Mouse (Mus musculus): ENCODE measurements around the gene Rbpms2. TPM values are rescaled to one million over a fixed set of nuclear protein-coding genes. Genes with fewer than 3 reads are reported as not detected.

The Rbpms2 gene
- total RNA-seq, 1 experiment: 44.7 TPM

DNA sequence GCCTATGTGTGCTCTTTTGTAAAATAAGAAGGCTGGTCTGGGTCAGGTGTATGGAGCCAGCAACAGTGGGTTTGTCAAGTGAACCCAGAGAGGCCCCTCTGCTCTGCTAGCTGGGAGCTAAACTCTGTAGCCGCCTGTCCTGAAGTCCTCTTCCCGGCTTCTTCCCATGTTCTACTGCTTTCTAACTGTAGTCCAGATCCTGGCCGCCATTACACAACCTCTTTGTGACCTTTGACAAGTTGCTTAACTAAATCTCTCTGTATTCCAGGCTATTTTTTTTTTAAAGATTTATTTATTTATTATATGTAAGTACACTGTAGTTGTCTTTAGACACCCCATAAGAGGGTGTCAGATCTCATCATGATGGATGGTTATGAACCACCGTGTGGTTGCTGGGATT lies 24.3 kb downstream of the Rbpms2 start:
- Histone ChIP-seq H3K9ac (ENCODE audit: insufficient read depth, low read depth, low read length, poor library complexity, severe bottlenecking) (no peak overlapping the region), H3K27ac (ENCODE audit: insufficient read depth, low read depth, low read length, poor library complexity, severe bottlenecking) (no peak overlapping the region), H3K4me3 (ENCODE audit: insufficient read depth in 1 of 2, low read depth in 1 of 2, low read length in 2 of 2, poor library complexity in 1 of 2, severe bottlenecking in 1 of 2) (no peak overlapping the region), H3K36me3 (ENCODE audit: control insufficient read depth, insufficient read depth, low read length, poor library complexity, severe bottlenecking) (peaks cover 38% of the 10 kb centered on the region), H3K9me3 (ENCODE audit: control insufficient read depth, insufficient read depth, low read depth, low read length) (no peaks in the 10 kb centered on the region), H3K4me1 (ENCODE audit: control insufficient read depth in 2 of 2, insufficient read depth in 2 of 2, low read length in 2 of 2, poor library complexity in 1 of 2) (peaks cover 0 to 8% of the 10 kb centered on the region in 2 experiments; a peak in 1 of 4 replicates)
- no peak for DNase-seq (ENCODE audit: low read depth, low spot score)
- TF ChIP-seq HCFC1 (IDR thresholded peaks at IDR 0.05; ENCODE audit: borderline replicate concordance, insufficient read depth, low read length) (no peak), CHD2 (IDR thresholded peaks at IDR 0.05; ENCODE audit: low read depth, low read length) (no peak), MAFK (IDR thresholded peaks at IDR 0.05; ENCODE audit: insufficient read depth, low read depth, low read length) (no peak), ZC3H11A (IDR thresholded peaks at IDR 0.05; ENCODE audit: borderline replicate concordance, low read depth, low read length) (no peak), ZNF384 (IDR thresholded peaks at IDR 0.05; ENCODE audit: low read depth, low read length) (no peak)
- in situ Hi-C loops (cut with MboI; ENCODE audit: low sequenced_read_pairs in 2 of 2, unreplicated experiment in 2 of 2): no loop called here

DNA sequence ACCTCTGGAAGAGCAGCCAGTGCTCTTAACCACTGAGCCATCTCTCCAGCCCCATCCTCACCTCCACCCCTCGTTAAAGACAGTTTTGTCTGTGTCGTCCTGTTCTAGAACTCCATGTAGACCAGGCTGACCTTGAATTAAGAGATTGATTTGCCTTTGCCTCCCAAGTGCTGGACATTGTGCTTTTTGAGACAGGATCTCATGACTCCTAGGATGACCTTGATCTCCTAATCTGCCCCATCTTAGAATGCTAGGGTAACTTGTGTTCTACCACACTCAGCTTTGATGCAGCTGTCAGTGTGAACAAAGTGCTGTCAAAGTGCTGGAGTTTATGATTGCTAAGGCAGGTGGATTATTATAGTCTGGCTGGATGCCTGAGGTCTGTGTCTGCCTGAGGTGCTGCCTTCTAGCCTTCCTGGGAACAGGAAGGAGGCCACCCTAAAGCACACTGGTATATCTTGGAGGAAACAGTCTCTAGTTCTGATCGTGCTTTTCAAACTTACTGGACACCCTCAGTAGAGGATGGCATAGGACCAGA lies 25.3 kb downstream of the Rbpms2 start:
- peaks cover 45% of the 10 kb centered on the region for H3K36me3 ChIP-seq (ENCODE audit: control insufficient read depth, insufficient read depth, low read length, poor library complexity, severe bottlenecking)
- peaks cover 0 to 9% of the 10 kb centered on the region in 2 experiments; a peak in 1 of 4 replicates for H3K4me1 ChIP-seq (ENCODE audit: control insufficient read depth in 2 of 2, insufficient read depth in 2 of 2, low read length in 2 of 2, poor library complexity in 1 of 2)
- TF ChIP-seq HCFC1 (IDR thresholded peaks at IDR 0.05; ENCODE audit: borderline replicate concordance, insufficient read depth, low read length): no peak
- no peak for TF ChIP-seq ZNF384 (IDR thresholded peaks at IDR 0.05; ENCODE audit: low read depth, low read length)
- no peak for TF ChIP-seq MAFK (IDR thresholded peaks at IDR 0.05; ENCODE audit: insufficient read depth, low read depth, low read length)
- no peak for TF ChIP-seq ZC3H11A (IDR thresholded peaks at IDR 0.05; ENCODE audit: borderline replicate concordance, low read depth, low read length)
- no peak for TF ChIP-seq CHD2 (IDR thresholded peaks at IDR 0.05; ENCODE audit: low read depth, low read length)
- H3K27ac ChIP-seq (ENCODE audit: insufficient read depth, low read depth, low read length, poor library complexity, severe bottlenecking): no peak overlapping the region
- no peak for DNase-seq (ENCODE audit: low read depth, low spot score)
- H3K9ac ChIP-seq (ENCODE audit: insufficient read depth, low read depth, low read length, poor library complexity, severe bottlenecking): no peak overlapping the region
- in situ Hi-C loops (cut with MboI; ENCODE audit: low sequenced_read_pairs in 2 of 2, unreplicated experiment in 2 of 2): no loop called here
- H3K9me3 ChIP-seq (ENCODE audit: control insufficient read depth, insufficient read depth, low read depth, low read length): no peaks in the 10 kb centered on the region
- no peak overlapping the region for H3K4me3 ChIP-seq (ENCODE audit: insufficient read depth in 1 of 2, low read depth in 1 of 2, low read length in 2 of 2, poor library complexity in 1 of 2, severe bottlenecking in 1 of 2)

DNA sequence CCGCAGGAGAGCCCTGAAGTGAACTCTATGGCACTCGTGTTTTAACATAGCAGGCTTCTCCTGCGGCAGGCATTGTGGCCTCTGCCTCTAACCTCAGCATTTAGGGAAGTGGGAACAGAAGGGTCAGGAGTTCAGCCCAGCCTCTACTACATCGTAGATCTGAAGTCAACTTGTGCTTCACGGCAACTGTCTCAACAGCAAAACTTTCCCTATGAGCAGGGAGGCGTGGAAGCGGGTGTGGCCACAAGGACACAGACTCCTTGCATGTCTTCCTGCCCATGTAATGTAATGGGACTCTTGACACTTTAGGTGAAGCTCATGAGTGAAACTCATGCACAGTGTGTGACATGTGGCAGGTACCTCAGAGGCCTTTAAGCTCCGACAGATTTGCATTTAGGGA lies 26.1 kb downstream of the Rbpms2 start:
- Histone ChIP-seq H3K27ac (ENCODE audit: insufficient read depth, low read depth, low read length, poor library complexity, severe bottlenecking) (no peak overlapping the region), H3K9ac (ENCODE audit: insufficient read depth, low read depth, low read length, poor library complexity, severe bottlenecking) (no peak overlapping the region), H3K4me1 (ENCODE audit: control insufficient read depth in 2 of 2, insufficient read depth in 2 of 2, low read length in 2 of 2, poor library complexity in 1 of 2) (peaks cover 0 to 6% of the 10 kb centered on the region in 2 experiments; a peak in 1 of 4 replicates), H3K4me3 (ENCODE audit: insufficient read depth in 1 of 2, low read depth in 1 of 2, low read length in 2 of 2, poor library complexity in 1 of 2, severe bottlenecking in 1 of 2) (no peak overlapping the region), H3K36me3 (ENCODE audit: control insufficient read depth, insufficient read depth, low read length, poor library complexity, severe bottlenecking) (peaks cover 43% of the 10 kb centered on the region), H3K9me3 (ENCODE audit: control insufficient read depth, insufficient read depth, low read depth, low read length) (no peaks in the 10 kb centered on the region)
- DNase-seq (ENCODE audit: low read depth, low spot score): no peak
- TF ChIP-seq ZC3H11A (IDR thresholded peaks at IDR 0.05; ENCODE audit: borderline replicate concordance, low read depth, low read length): no peak
- TF ChIP-seq ZNF384 (IDR thresholded peaks at IDR 0.05; ENCODE audit: low read depth, low read length): no peak
- in situ Hi-C loops (cut with MboI; ENCODE audit: low sequenced_read_pairs in 2 of 2, unreplicated experiment in 2 of 2): no loop called here

DNA sequence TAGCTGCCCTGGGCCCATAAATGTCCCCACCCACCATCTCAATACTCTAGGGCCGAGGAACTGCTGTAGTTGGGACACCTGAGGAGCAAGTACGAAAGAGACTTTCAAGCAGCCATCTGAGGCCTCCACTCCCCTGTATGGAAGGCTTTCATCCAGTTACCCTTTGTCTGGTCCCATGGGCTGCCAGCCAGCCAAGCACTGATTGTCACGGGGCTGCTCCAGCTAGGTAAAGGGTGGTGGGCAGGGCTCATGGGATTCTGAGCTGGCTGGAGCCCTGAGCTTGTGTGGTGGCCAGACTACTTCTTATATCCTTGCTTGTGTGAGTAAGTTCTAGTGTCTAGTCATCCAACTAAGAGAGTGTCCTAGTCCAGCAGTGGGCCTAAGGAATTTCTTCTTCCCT lies 27.8 kb downstream of the Rbpms2 start:
- peaks cover 42% of the 10 kb centered on the region for H3K36me3 ChIP-seq (ENCODE audit: control insufficient read depth, insufficient read depth, low read length, poor library complexity, severe bottlenecking)
- no peak for DNase-seq (ENCODE audit: low read depth, low spot score)
- peaks cover 0 to 8% of the 10 kb centered on the region in 2 experiments; a peak in 1 of 4 replicates for H3K4me1 ChIP-seq (ENCODE audit: control insufficient read depth in 2 of 2, insufficient read depth in 2 of 2, low read length in 2 of 2, poor library complexity in 1 of 2)
- H3K4me3 ChIP-seq (ENCODE audit: insufficient read depth in 1 of 2, low read depth in 1 of 2, low read length in 2 of 2, poor library complexity in 1 of 2, severe bottlenecking in 1 of 2): no peak overlapping the region
- no peak overlapping the region for H3K27ac ChIP-seq (ENCODE audit: insufficient read depth, low read depth, low read length, poor library complexity, severe bottlenecking)
- no peaks in the 10 kb centered on the region for H3K9me3 ChIP-seq (ENCODE audit: control insufficient read depth, insufficient read depth, low read depth, low read length)
- in situ Hi-C loops (cut with MboI; ENCODE audit: low sequenced_read_pairs in 2 of 2, unreplicated experiment in 2 of 2): no loop called here
- H3K9ac ChIP-seq (ENCODE audit: insufficient read depth, low read depth, low read length, poor library complexity, severe bottlenecking): no peak overlapping the region
- no peak for TF ChIP-seq ZNF384 (IDR thresholded peaks at IDR 0.05; ENCODE audit: low read depth, low read length)
- TF ChIP-seq CHD2 (IDR thresholded peaks at IDR 0.05; ENCODE audit: low read depth, low read length): no peak
- TF ChIP-seq HCFC1 (IDR thresholded peaks at IDR 0.05; ENCODE audit: borderline replicate concordance, insufficient read depth, low read length): no peak
- no peak for TF ChIP-seq MAFK (IDR thresholded peaks at IDR 0.05; ENCODE audit: insufficient read depth, low read depth, low read length)
- no peak for TF ChIP-seq ZC3H11A (IDR thresholded peaks at IDR 0.05; ENCODE audit: borderline replicate concordance, low read depth, low read length)

DNA sequence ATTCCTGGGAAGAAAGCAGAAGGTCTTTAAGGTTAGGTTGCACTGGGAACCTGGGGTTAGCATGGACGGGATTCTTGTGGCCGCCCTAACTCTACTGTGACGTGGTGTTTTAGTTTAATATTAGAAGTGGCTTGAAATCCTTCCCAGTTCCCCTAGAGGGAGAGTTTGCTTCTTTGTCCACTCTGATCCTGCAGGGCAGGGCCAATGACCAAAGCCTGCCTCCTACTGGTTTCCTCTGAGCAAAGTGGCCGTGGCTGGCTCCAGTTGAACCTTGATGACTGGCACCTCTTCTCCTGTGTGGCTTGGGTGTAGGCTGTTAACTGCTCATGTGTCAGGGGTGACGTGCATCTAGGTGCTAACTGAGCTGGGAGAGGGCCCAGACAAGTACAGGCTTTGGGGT lies 31.6 kb downstream of the Rbpms2 start:
- Histone ChIP-seq H3K9me3 (ENCODE audit: control insufficient read depth, insufficient read depth, low read depth, low read length) (no peaks in the 10 kb centered on the region), H3K4me1 (ENCODE audit: control insufficient read depth in 2 of 2, insufficient read depth in 2 of 2, low read length in 2 of 2, poor library complexity in 1 of 2) (peaks cover 0 to 13% of the 10 kb centered on the region in 2 experiments; a peak in 1 of 4 replicates), H3K27ac (ENCODE audit: insufficient read depth, low read depth, low read length, poor library complexity, severe bottlenecking) (no peak overlapping the region), H3K4me3 (ENCODE audit: insufficient read depth in 1 of 2, low read depth in 1 of 2, low read length in 2 of 2, poor library complexity in 1 of 2, severe bottlenecking in 1 of 2) (no peak overlapping the region), H3K9ac (ENCODE audit: insufficient read depth, low read depth, low read length, poor library complexity, severe bottlenecking) (no peak overlapping the region), H3K36me3 (ENCODE audit: control insufficient read depth, insufficient read depth, low read length, poor library complexity, severe bottlenecking) (peaks cover 30% of the 10 kb centered on the region)
- in situ Hi-C loops (cut with MboI; ENCODE audit: low sequenced_read_pairs in 2 of 2, unreplicated experiment in 2 of 2): loop anchor here (10.0 kb wide), 1 partner anchor 56 kb away; no protein-coding TSS in a partner anchor
- no peak for TF ChIP-seq CHD2 (IDR thresholded peaks at IDR 0.05; ENCODE audit: low read depth, low read length)
- no peak for TF ChIP-seq ZNF384 (IDR thresholded peaks at IDR 0.05; ENCODE audit: low read depth, low read length)
- no peak for TF ChIP-seq HCFC1 (IDR thresholded peaks at IDR 0.05; ENCODE audit: borderline replicate concordance, insufficient read depth, low read length)
- no peak for DNase-seq (ENCODE audit: low read depth, low spot score)

Measured in ES-E14 (cell line).